Mouse (Mus musculus) CH12.LX (cell line): ENCODE data around the gene Socs2. TPM values are rescaled to one million over a fixed set of nuclear protein-coding genes. Genes with fewer than 3 reads are reported as not detected.

ENCODE experiments used
- DNase-seq: peaks from one replicate; pipeline ENCODE4 v3.0.0-alpha.2; 2013; ENCODE audit errors: extremely low read depth
- H3K27ac ChIP-seq: 2 replicates; pipeline ENCODE4 v1.5.1; 2012; ENCODE audit warnings: low read depth, mild to moderate bottlenecking, control low read depth, moderate library complexity; ENCODE audit not compliant: insufficient read depth
- H3K27me3 ChIP-seq: replicated peaks from 2 replicates; pipeline ENCODE3; 2012; ENCODE audit warnings: inconsistent platforms
- H3K36me3 ChIP-seq, 2 experiments: replicated peaks in 1 of 2; 2 replicates each; pipeline versions ENCODE3 to v1.6.1; 2012; ENCODE audit warnings: inconsistent platforms in 1 of 2, low read length in 1 of 2, mild to moderate bottlenecking in 1 of 2, mixed read lengths in 1 of 2, moderate library complexity in 1 of 2; ENCODE audit not compliant: control insufficient read depth in 1 of 2, insufficient read depth in 1 of 2
- H3K4me1 ChIP-seq, 2 experiments: 2 replicates each; pipeline ENCODE4 v1.6.1; 2012; ENCODE audit warnings: inconsistent platforms in 1 of 2, moderate library complexity in 1 of 2; ENCODE audit not compliant: insufficient read depth in 2 of 2, control insufficient read depth in 1 of 2
- H3K4me2 ChIP-seq: 2 replicates; pipeline ENCODE4 v1.6.1; 2012; ENCODE audit warnings: low read depth, mild to moderate bottlenecking, control low read depth; ENCODE audit not compliant: poor library complexity, insufficient read depth, severe bottlenecking
- H3K4me3 ChIP-seq, 3 experiments: fragments of 150-350 bp in 1 of 3; sonication (generic) in 1 of 3; replicated peaks in 1 of 3; 2 replicates each; pipeline versions ENCODE3 to v1.5.1; 2011 to 2012; ENCODE audit warnings: low read depth in 2 of 3, low read length in 2 of 3, mild to moderate bottlenecking in 2 of 3, moderate library complexity in 2 of 3, control low read depth in 1 of 3, improper control_type of control experiment in 1 of 3, inconsistent platforms in 1 of 3, mixed read lengths in 1 of 3; ENCODE audit not compliant: poor library complexity in 1 of 3
- H3K79me2 ChIP-seq: replicated peaks from 2 replicates; pipeline ENCODE4 v1.6.1; 2012; ENCODE audit warnings: mild to moderate bottlenecking, moderate library complexity; ENCODE audit not compliant: control insufficient read depth, poor library complexity, insufficient read depth, severe bottlenecking; ENCODE audit errors: extremely low read depth
- H3K9ac ChIP-seq: 2 replicates; pipeline ENCODE4 v1.6.1; 2012; ENCODE audit warnings: low read depth, mild to moderate bottlenecking, control low read depth, moderate library complexity; ENCODE audit not compliant: insufficient read depth
- H3K9me3 ChIP-seq: replicated peaks from 2 replicates; pipeline ENCODE3; 2012; ENCODE audit warnings: low read length, inconsistent platforms, mixed read lengths
- CTCF ChIP-seq, 2 experiments: IDR thresholded peaks in 1 of 2; conservative IDR thresholded peaks in 1 of 2; 2 replicates each; pipeline ENCODE4 v1.5.1; 2011 to 2012; ENCODE audit warnings: low read depth in 2 of 2, low read length in 2 of 2, improper control_type of control experiment in 1 of 2, inconsistent platforms in 1 of 2, mild to moderate bottlenecking in 1 of 2, moderate library complexity in 1 of 2
- E2F4 ChIP-seq: IDR thresholded peaks from 2 replicates; pipeline ENCODE4 v1.6.1; 2011; ENCODE audit warnings: low read depth, low read length, improper control_type of control experiment; ENCODE audit not compliant: insufficient replicate concordance
- ELF1 ChIP-seq: IDR thresholded peaks from 2 replicates; pipeline ENCODE4 v1.6.1; 2014; ENCODE audit warnings: low read depth, mild to moderate bottlenecking, inconsistent platforms, low read length, improper control_type of control experiment
- EP300 ChIP-seq: IDR thresholded peaks from 2 replicates; pipeline ENCODE4 v1.6.1; 2011; ENCODE audit warnings: low read length, improper control_type of control experiment
- GABPA ChIP-seq: IDR thresholded peaks from 2 replicates; pipeline ENCODE4 v1.6.1; 2012; ENCODE audit warnings: low read depth, low read length, improper control_type of control experiment, inconsistent platforms; ENCODE audit not compliant: insufficient replicate concordance
- IRF4 ChIP-seq: IDR thresholded peaks from 2 replicates; pipeline ENCODE4 v1.6.1; 2014; ENCODE audit warnings: low read depth, mild to moderate bottlenecking, inconsistent platforms, low read length, improper control_type of control experiment
- JUN ChIP-seq: IDR thresholded peaks from 2 replicates; pipeline ENCODE4 v1.6.1; 2011; ENCODE audit warnings: low read depth, mild to moderate bottlenecking, low read length, improper control_type of control experiment, moderate library complexity; ENCODE audit not compliant: insufficient read depth
- JUND ChIP-seq: conservative IDR thresholded peaks from 2 replicates; pipeline ENCODE4 v1.6.1; 2011; ENCODE audit warnings: low read depth, low read length, improper control_type of control experiment
- KAT2A ChIP-seq: IDR thresholded peaks from 2 replicates; pipeline ENCODE4 v1.6.1; 2012; ENCODE audit warnings: low read length, improper control_type of control experiment, inconsistent platforms; ENCODE audit not compliant: insufficient replicate concordance
- MAFK ChIP-seq: IDR thresholded peaks from 2 replicates; pipeline ENCODE4 v1.6.1; 2011; ENCODE audit warnings: low read length, improper control_type of control experiment; ENCODE audit not compliant: insufficient replicate concordance
- MAX ChIP-seq: IDR thresholded peaks from 2 replicates; pipeline ENCODE4 v1.6.1; 2011; ENCODE audit warnings: low read length, improper control_type of control experiment
- MAZ ChIP-seq: IDR thresholded peaks from 2 replicates; pipeline ENCODE4 v1.6.1; 2012; ENCODE audit warnings: low read depth, mild to moderate bottlenecking, inconsistent platforms, low read length, improper control_type of control experiment, moderate library complexity
- MXI1 ChIP-seq: IDR thresholded peaks from 2 replicates; pipeline ENCODE4 v1.6.1; 2011; ENCODE audit warnings: mild to moderate bottlenecking, low read depth, low read length, improper control_type of control experiment
- MYC ChIP-seq: IDR thresholded peaks from 2 replicates; pipeline ENCODE4 v1.6.1; 2011; ENCODE audit warnings: low read depth, mild to moderate bottlenecking, improper control_type of control experiment, low read length
- NRF1 ChIP-seq: IDR thresholded peaks from 2 replicates; pipeline ENCODE4 v1.6.1; 2014; ENCODE audit warnings: low read depth, mild to moderate bottlenecking, inconsistent platforms, low read length, improper control_type of control experiment, moderate library complexity
- PAX5 ChIP-seq: IDR thresholded peaks from 2 replicates; pipeline ENCODE4 v1.6.1; 2012; ENCODE audit warnings: low read length, inconsistent platforms, mixed read lengths
- POLR2A ChIP-seq: IDR thresholded peaks from 2 replicates; pipeline ENCODE4 v1.6.1; 2011; ENCODE audit warnings: low read depth, mild to moderate bottlenecking, improper control_type of control experiment, low read length
- POLR2AphosphoS2 ChIP-seq: IDR thresholded peaks from 2 replicates; pipeline ENCODE4 v1.6.1; 2011; ENCODE audit warnings: low read depth, low read length, improper control_type of control experiment
- RCOR1 ChIP-seq: conservative IDR thresholded peaks from 2 replicates; pipeline ENCODE4 v1.6.1; 2012; ENCODE audit warnings: low read depth, mild to moderate bottlenecking, inconsistent platforms, low read length, improper control_type of control experiment
- SIN3A ChIP-seq: IDR thresholded peaks from 2 replicates; pipeline ENCODE4 v1.6.1; 2012; ENCODE audit warnings: low read length, improper control_type of control experiment, inconsistent platforms
- TBP ChIP-seq: conservative IDR thresholded peaks from 2 replicates; pipeline ENCODE4 v1.6.1; 2011; ENCODE audit warnings: low read depth, low read length, improper control_type of control experiment
- TCF12 ChIP-seq: IDR thresholded peaks from 2 replicates; pipeline ENCODE4 v1.6.1; 2014; ENCODE audit warnings: low read depth, mild to moderate bottlenecking, inconsistent platforms, low read length, improper control_type of control experiment
- UBTF ChIP-seq: IDR thresholded peaks from 2 replicates; pipeline ENCODE4 v1.6.1; 2012; ENCODE audit warnings: low read depth, mild to moderate bottlenecking, inconsistent platforms, low read length, improper control_type of control experiment, moderate library complexity
- USF1 ChIP-seq: IDR thresholded peaks from 2 replicates; pipeline ENCODE4 v1.6.1; 2014; ENCODE audit warnings: low read depth, mild to moderate bottlenecking, inconsistent platforms, low read length, improper control_type of control experiment
- USF2 ChIP-seq: conservative IDR thresholded peaks from 2 replicates; pipeline ENCODE4 v1.6.1; 2011; ENCODE audit warnings: low read depth, low read length, improper control_type of control experiment
- ZC3H11A ChIP-seq: IDR thresholded peaks from 2 replicates; pipeline ENCODE4 v1.6.1; 2012; ENCODE audit warnings: low read depth, mild to moderate bottlenecking, inconsistent platforms, low read length, improper control_type of control experiment
- ZKSCAN1 ChIP-seq: IDR thresholded peaks from 2 replicates; pipeline ENCODE4 v1.6.1; 2012; ENCODE audit warnings: low read depth, inconsistent platforms, low read length, improper control_type of control experiment, borderline replicate concordance
- ZMIZ1 ChIP-seq: IDR thresholded peaks from 2 replicates; pipeline ENCODE4 v1.6.1; 2012; ENCODE audit warnings: low read depth, mild to moderate bottlenecking, inconsistent platforms, low read length, improper control_type of control experiment
- dilution Hi-C: fragments of 300-500 bp; cut with MboI; formaldehyde crosslinking; loops from 2 replicates; pipeline ENCODE4 v1.14.3; 2020; ENCODE audit warnings: low sequenced_read_pairs; ENCODE audit not compliant: extremely low pct_unique_long_range_greater_than_20kb, extremely low pct_ligation_motif_present
- in situ Hi-C: fragments of 300-500 bp; cut with MboI; formaldehyde crosslinking; loops from 3 replicates; pipeline ENCODE4 v1.14.3; 2019; ENCODE audit warnings: low sequenced_read_pairs, low pct_ligation_motif_present, low pct_unique_long_range_greater_than_20kb, mixed read lengths
- polyA plus RNA-seq: library from polyadenylated mRNA; unstranded; fragments of >175 nt; gene quantifications from 2 replicates; pipeline ENCODE4 v1.2.1, GENCODE M21; 2012; ENCODE audit warnings: low read depth; ENCODE audit not compliant: insufficient read length
- total RNA-seq, 2 experiments: library from RNA; depleted of rRNA; stranded (reverse); fragments of 300-350 nt in 1 of 2; fragments of >200 nt in 1 of 2; gene quantifications; 2 replicates each; pipeline ENCODE4 v1.2.3; 2012 to 2014

The Socs2 gene
- total and polyA plus RNA-seq, 3 experiments, result 7.8 to 16.3 (median 15.7) TPM

DNA sequence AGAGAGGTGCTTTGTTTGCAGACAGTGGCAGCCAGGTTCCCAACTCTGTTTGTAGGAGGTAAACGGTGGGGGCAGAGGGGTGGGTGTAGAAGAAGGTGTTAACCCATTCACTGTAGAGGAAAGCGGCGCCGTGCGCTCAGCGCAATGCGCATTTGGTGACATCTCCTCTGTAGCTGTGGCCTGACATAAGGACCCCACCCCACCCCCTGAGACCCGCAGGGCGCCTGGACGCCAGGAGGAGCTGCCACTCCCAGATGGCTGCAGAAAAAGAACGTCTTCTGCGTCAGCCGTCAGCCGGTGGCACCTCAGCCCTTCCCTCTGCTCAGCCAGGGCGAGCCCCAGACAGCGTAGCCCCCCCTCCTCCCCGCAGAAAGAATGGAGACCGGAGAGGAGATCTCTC, 18.5 kb downstream of the Socs2 start:
- dilution Hi-C loops, result no loop called here
- Histone ChIP-seq H3K27me3 (no peaks in the 10 kb centered on the region), H3K79me2 (no peaks in the 10 kb centered on the region), H3K4me2 (no peak overlapping the region), H3K9ac (no peak overlapping the region), H3K9me3 (no peaks in the 10 kb centered on the region), H3K4me3 (no peak overlapping the region), H3K4me1 (peaks cover 0 to 12% of the 10 kb centered on the region in 2 experiments; a peak in 2 of 4 replicates), H3K27ac (no peak overlapping the region), H3K36me3 (no peaks in the 10 kb centered on the region)
- DNase-seq, result no peak
- no peak for TF ChIP-seq RCOR1
- TF ChIP-seq POLR2AphosphoS2, result no peak
- no peak for TF ChIP-seq E2F4
- no peak for TF ChIP-seq IRF4
- TF ChIP-seq TCF12, result no peak
- TF ChIP-seq MAX, result no peak
- TF ChIP-seq MAZ, result no peak
- no peak for TF ChIP-seq GABPA
- no peak for TF ChIP-seq MAFK
- TF ChIP-seq TBP, result no peak
- no peak for TF ChIP-seq MYC
- TF ChIP-seq JUND, result no peak
- TF ChIP-seq NRF1, result no peak
- TF ChIP-seq ZC3H11A, result no peak
- TF ChIP-seq EP300, result no peak
- TF ChIP-seq ZKSCAN1, result no peak
- no peak for TF ChIP-seq JUN
- no peak for TF ChIP-seq KAT2A
- no peak for TF ChIP-seq ZMIZ1
- TF ChIP-seq SIN3A, result no peak
- in situ Hi-C loops, result no loop called here

DNA sequence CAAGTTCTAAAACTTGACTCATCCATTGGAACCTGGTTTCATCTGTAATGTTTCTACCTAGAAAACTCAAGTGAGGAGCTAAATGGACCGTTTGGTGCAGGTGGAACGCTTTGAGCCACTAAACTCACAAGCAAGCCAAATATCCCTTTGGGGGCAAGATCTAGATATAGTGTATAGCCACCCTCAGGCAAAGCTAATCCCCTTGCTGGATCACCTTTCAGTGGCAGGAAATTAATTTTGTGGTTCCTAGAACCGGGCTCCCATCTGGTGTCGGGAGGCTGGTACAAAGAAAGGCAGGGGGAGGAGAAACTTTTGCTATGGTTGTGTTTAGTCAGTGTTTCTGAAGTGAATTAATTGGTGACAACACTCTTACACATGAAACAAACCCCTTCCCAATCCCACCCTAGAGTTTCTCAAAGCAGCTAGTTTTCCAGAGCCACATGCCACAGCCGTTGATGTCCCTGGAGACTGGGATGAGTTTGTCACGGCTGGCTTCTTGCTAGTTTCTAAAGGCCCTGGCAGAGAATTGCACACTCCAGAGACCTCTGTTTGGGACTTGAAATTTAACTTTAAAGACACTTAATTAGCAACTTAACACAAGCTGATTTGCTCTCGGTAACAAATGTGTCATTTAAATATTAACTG, 19.7 kb downstream of the Socs2 start:
- Histone ChIP-seq H3K36me3 (no peaks in the 10 kb centered on the region), H3K4me3 (no peak overlapping the region), H3K27me3 (no peaks in the 10 kb centered on the region), H3K4me1 (peaks cover 0 to 12% of the 10 kb centered on the region in 2 experiments; a peak in 2 of 4 replicates), H3K9me3 (no peaks in the 10 kb centered on the region), H3K9ac (no peak overlapping the region), H3K27ac (no peak overlapping the region), H3K4me2 (no peak overlapping the region), H3K79me2 (no peaks in the 10 kb centered on the region)
- in situ Hi-C loops, result no loop called here
- no peak for DNase-seq
- dilution Hi-C loops, result no loop called here
- TF ChIP-seq MAFK (no peak), ELF1 (no peak), POLR2AphosphoS2 (no peak), KAT2A (no peak), UBTF (no peak), USF1 (no peak), GABPA (no peak), CTCF (conservative IDR thresholded peaks at IDR 0.05 in 1 of 2, IDR thresholded peaks at IDR 0.05 in 1 of 2; ENCODE audit: low read depth in 2 of 2, low read length in 2 of 2) (no peak), PAX5 (no peak), NRF1 (no peak), SIN3A (no peak), USF2 (no peak), TCF12 (no peak), MXI1 (no peak), POLR2A (no peak)
